Mouse (Mus musculus) CH12.LX (cell line): Measurements from ENCODE around the gene Lypd3.

Experiments used
- BHLHE40 ChIP-seq: IDR thresholded peaks from 2 replicates; pipeline ENCODE4 v1.6.1; 2011; ENCODE audit warnings: mild to moderate bottlenecking, low read depth, low read length, improper control_type of control experiment
- CTCF ChIP-seq, 2 experiments: IDR thresholded peaks in 1 of 2; conservative IDR thresholded peaks in 1 of 2; 2 replicates each; pipeline ENCODE4 v1.5.1; 2011 to 2012; ENCODE audit warnings: low read depth in 2 of 2, low read length in 2 of 2, improper control_type of control experiment in 1 of 2, inconsistent platforms in 1 of 2, mild to moderate bottlenecking in 1 of 2, moderate library complexity in 1 of 2
- EP300 ChIP-seq: IDR thresholded peaks from 2 replicates; pipeline ENCODE4 v1.6.1; 2011; ENCODE audit warnings: low read length, improper control_type of control experiment
- MYC ChIP-seq: IDR thresholded peaks from 2 replicates; pipeline ENCODE4 v1.6.1; 2011; ENCODE audit warnings: low read depth, mild to moderate bottlenecking, improper control_type of control experiment, low read length
- POLR2A ChIP-seq: IDR thresholded peaks from 2 replicates; pipeline ENCODE4 v1.6.1; 2011; ENCODE audit warnings: low read depth, mild to moderate bottlenecking, improper control_type of control experiment, low read length
- RCOR1 ChIP-seq: conservative IDR thresholded peaks from 2 replicates; pipeline ENCODE4 v1.6.1; 2012; ENCODE audit warnings: low read depth, mild to moderate bottlenecking, inconsistent platforms, low read length, improper control_type of control experiment
- ZNF384 ChIP-seq: IDR thresholded peaks from 2 replicates; pipeline ENCODE4 v1.6.1; 2012; ENCODE audit warnings: low read depth, low read length, improper control_type of control experiment, inconsistent platforms

DNA sequence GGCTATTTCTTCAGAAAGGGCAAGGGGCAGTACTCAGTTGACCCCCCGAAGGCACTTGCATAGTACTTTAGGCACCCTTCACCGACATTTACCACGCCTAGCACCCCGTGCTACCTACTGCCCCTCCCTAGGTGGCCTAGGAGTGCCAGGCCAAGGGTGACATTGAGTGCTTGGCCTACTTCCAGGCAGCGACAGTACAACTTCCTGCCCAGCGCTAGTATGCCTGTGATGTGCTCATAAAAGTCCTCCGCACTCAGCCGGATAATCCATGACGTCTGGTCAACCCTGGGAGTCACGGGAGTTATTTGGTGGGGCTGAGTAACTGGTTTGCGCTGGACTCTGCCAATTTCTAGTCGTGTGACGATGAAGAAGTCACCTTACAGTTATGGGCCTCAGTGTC, 48.0 kb upstream of the Lypd3 start:
- TF ChIP-seq CTCF (conservative IDR thresholded peaks at IDR 0.05 in 1 of 2, IDR thresholded peaks at IDR 0.05 in 1 of 2; ENCODE audit: low read depth in 2 of 2, low read length in 2 of 2) (no peak), RCOR1 (no peak), MYC (no peak), BHLHE40 (no peak), EP300 (no peak), ZNF384 (no peak), POLR2A (no peak)
